Mouse (Mus musculus) lung, postnatal 0 days (tissue): ENCODE measurements around the gene Gm28044.

ENCODE experiments used
- CTCF ChIP-seq: IDR thresholded peaks from 2 replicates; pipeline ENCODE4 v1.5.1; 2016; ENCODE audit warnings: antibody characterized with exemption, mild to moderate bottlenecking
- EP300 ChIP-seq: IDR thresholded peaks from 2 replicates; pipeline ENCODE4 v1.6.1; 2016; ENCODE audit warnings: antibody characterized with exemption, mild to moderate bottlenecking, control low read depth

GRCm38 (mm10) chr13:67332877-67333276, 27.5 kb downstream of the Gm28044 start:
- no peak for TF ChIP-seq EP300
- no peak for TF ChIP-seq CTCF
